Comparison of ENCODE assay signal across 8 mouse cellular contexts in the genomic region with DNA sequence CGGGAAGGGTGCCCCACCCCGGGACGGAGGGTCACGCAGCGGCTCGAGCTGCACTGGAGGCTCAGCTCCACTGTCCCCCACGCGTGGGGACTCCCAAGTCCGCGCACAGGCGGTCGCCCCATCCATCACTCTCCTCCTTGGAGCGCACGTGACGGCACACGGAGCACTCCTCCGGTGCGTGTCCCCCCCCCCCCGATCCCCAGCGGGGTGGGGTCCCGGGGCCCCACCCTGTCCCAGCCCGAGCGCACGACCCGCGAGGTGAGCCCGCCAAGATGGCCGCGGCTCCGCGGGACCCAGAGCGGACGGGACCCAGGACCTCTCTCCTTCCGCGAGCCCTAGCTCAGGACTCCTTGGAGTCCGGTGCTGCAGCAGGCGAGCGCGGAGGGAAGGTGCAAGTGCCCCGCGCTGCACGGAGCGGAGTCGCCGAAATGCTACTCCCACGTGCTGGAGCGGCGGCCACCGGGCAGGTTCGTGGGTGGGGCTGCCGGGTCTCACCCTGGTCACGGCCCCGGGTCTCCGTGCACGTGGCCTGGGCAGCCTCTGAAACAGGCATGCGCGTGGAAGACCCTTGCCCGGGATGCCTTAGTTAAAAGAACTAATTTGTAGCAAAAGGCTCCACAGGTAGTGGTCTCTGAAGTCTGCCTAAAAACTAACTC. TPM values are rescaled to one million over a fixed set of nuclear protein-coding genes. Genes with fewer than 3 reads are reported as not detected.
DNase-seq lines count a peak whose midpoint lies in the region; ATAC-seq and TF ChIP-seq lines count a peak whose summit lies in the region.

No protein-coding gene starts in this region.

- no peak for TF ChIP-seq EP300 in MEL (IDR thresholded peaks at IDR 0.05; ENCODE audit: low read depth in 1 of 2, low read length in 2 of 2)

- no peak for TF ChIP-seq RAD21 in MEL (IDR thresholded peaks at IDR 0.05; ENCODE audit: low read depth, low read length)

- intact Hi-C loops in heart, postnatal 36 days (cut with DNase I), result loop anchor here (2.0 kb wide), 1 partner anchor 46 kb away; no protein-coding TSS in a partner anchor

- peak; percentile 40 for ATAC-seq in erythroid progenitor cell, adult 5-6 weeks (replicated peaks; ENCODE audit: low FRiP score, poor library complexity, severe bottlenecking)
- peak; percentile 52 for ATAC-seq in limb, embryonic 12.5 days (ENCODE audit: insufficient number of reproducible peaks, insufficient read depth, low FRiP score, low TSS enrichment, low read depth)
- peak; percentile 68 for ATAC-seq in midbrain, embryonic 13.5 days

- peaks cover 7% of the 10 kb centered on the region in 2 experiments; a peak in 3 of 4 replicates for H3K4me1 ChIP-seq in MEL (ENCODE audit: control insufficient read depth in 1 of 2, insufficient read depth in 2 of 2, low read length in 2 of 2)
- peaks cover 17% of the 10 kb centered on the region for H3K4me1 ChIP-seq in bone marrow macrophage, adult 2 months (ENCODE audit: control insufficient read depth, insufficient read depth, low read length)
- peaks cover 27% of the 10 kb centered on the region for H3K4me1 ChIP-seq in limb, embryonic 12.5 days (replicated peaks)
- peaks cover 38% of the 10 kb centered on the region for H3K4me1 ChIP-seq in midbrain, embryonic 13.5 days (replicated peaks)

- H3K4me2 ChIP-seq in limb, embryonic 12.5 days, result peak overlapping the region; percentile 88
- peak overlapping the region; percentile 99 for H3K4me2 ChIP-seq in midbrain, embryonic 13.5 days (replicated peaks)

- H3K79me2 ChIP-seq in MEL (ENCODE audit: control insufficient read depth, insufficient read depth, low read length, poor library complexity), result peaks cover 33% of the 10 kb centered on the region

- H3K27ac ChIP-seq in MEL (ENCODE audit: control insufficient read depth, low read depth, low read length), result peak overlapping the region; percentile 85
- peak overlapping the region; percentile 77 for H3K27ac ChIP-seq in bone marrow macrophage, adult 2 months (ENCODE audit: insufficient read depth, low read depth, low read length)
- peak overlapping the region; percentile 86 for H3K27ac ChIP-seq in limb, embryonic 12.5 days
- no peak overlapping the region for H3K27ac ChIP-seq in midbrain, embryonic 13.5 days

- H3K9ac ChIP-seq in MEL (ENCODE audit: control insufficient read depth, low read depth, low read length, poor library complexity, severe bottlenecking), result peak overlapping the region; percentile 95
- H3K9ac ChIP-seq in limb, embryonic 12.5 days (replicated peaks), result peak overlapping the region; percentile 77
- peak overlapping the region; percentile 73 for H3K9ac ChIP-seq in midbrain, embryonic 13.5 days (replicated peaks)

- H3K36me3 ChIP-seq in MEL (ENCODE audit: control insufficient read depth in 1 of 2, insufficient read depth in 2 of 2, low read length in 2 of 2), result peaks cover 0 to 12% of the 10 kb centered on the region in 2 experiments; a peak in 2 of 4 replicates
- H3K36me3 ChIP-seq in limb, embryonic 12.5 days, result no peaks in the 10 kb centered on the region
- H3K36me3 ChIP-seq in midbrain, embryonic 13.5 days, result no peaks in the 10 kb centered on the region
- H3K36me3 ChIP-seq in splenic B cell, adult 2 months (ENCODE audit: control insufficient read depth, insufficient read depth, low read length, poor library complexity, severe bottlenecking), result no peaks in the 10 kb centered on the region

- DNase-seq in MEL (ENCODE audit: low read depth, low spot score), result peak; percentile 71
- DNase-seq in heart, postnatal 36 days, result peak; percentile 52 to 66
- DNase-seq in splenic B cell, adult 2 months (ENCODE audit: low read depth, low spot score), result peak; percentile 65
- no peak for DNase-seq in layer of hippocampus, postnatal 14 days (ENCODE audit: low spot score in 2 of 2)

- no peaks in the 10 kb centered on the region for H3K9me3 ChIP-seq in MEL (replicated peaks; ENCODE audit: insufficient read depth, low read length)
- no peaks in the 10 kb centered on the region for H3K9me3 ChIP-seq in limb, embryonic 12.5 days
- H3K9me3 ChIP-seq in midbrain, embryonic 13.5 days, result no peaks in the 10 kb centered on the region

- TF ChIP-seq CTCF in MEL (IDR thresholded peaks at IDR 0.05 in 2 of 3, conservative IDR thresholded peaks at IDR 0.05 in 1 of 3; ENCODE audit: control insufficient read depth in 1 of 3, insufficient read depth in 1 of 3, low read depth in 2 of 3, low read length in 3 of 3, poor library complexity in 1 of 3, severe bottlenecking in 1 of 3), result no peak
- TF ChIP-seq CTCF in bone marrow macrophage, adult 2 months (IDR thresholded peaks at IDR 0.05; ENCODE audit: low read depth, low read length), result no peak

- H3K4me3 ChIP-seq in MEL (ENCODE audit: control insufficient read depth in 1 of 2, insufficient read depth in 1 of 2, low read depth in 2 of 2, low read length in 2 of 2), result peak overlapping the region; percentile 90 to 99
- peak overlapping the region; percentile 85 for H3K4me3 ChIP-seq in bone marrow macrophage, adult 2 months (ENCODE audit: insufficient read depth, low read length)
- peak overlapping the region; percentile 79 for H3K4me3 ChIP-seq in limb, embryonic 12.5 days (replicated peaks)
- peak overlapping the region; percentile 75 for H3K4me3 ChIP-seq in midbrain, embryonic 13.5 days (replicated peaks)

- TF ChIP-seq POLR2A in MEL (IDR thresholded peaks at IDR 0.05; ENCODE audit: control insufficient read depth in 1 of 2, insufficient read depth in 1 of 2, low read depth in 1 of 2, low read length in 2 of 2, poor library complexity in 1 of 2), result peak; percentile 43 to 95; a peak in 2 of 4 replicates
- TF ChIP-seq POLR2A in bone marrow macrophage, adult 2 months (IDR thresholded peaks at IDR 0.05; ENCODE audit: borderline replicate concordance, low read depth, low read length), result no peak

- WGBS in limb, embryonic 12.5 days, result under 1% methylated on average over 54 of the region's 58 CpGs
- WGBS in midbrain, embryonic 13.5 days, result 0% methylated on average over 53 of the region's 58 CpGs

- no peaks in the 10 kb centered on the region for H3K27me3 ChIP-seq in MEL (ENCODE audit: control insufficient read depth in 1 of 2, insufficient read depth in 2 of 2, low read length in 2 of 2)
- peaks cover 31% of the 10 kb centered on the region for H3K27me3 ChIP-seq in limb, embryonic 12.5 days
- peaks cover 64% of the 10 kb centered on the region for H3K27me3 ChIP-seq in midbrain, embryonic 13.5 days
- no peaks in the 10 kb centered on the region for H3K27me3 ChIP-seq in splenic B cell, adult 2 months (ENCODE audit: control insufficient read depth, insufficient read depth, low read length, poor library complexity, severe bottlenecking)

TF ChIP-seq in MEL, 35 proteins besides CTCF, POLR2A, EP300 and RAD21 (continues in another document):
- TF ChIP-seq MYC (IDR thresholded peaks at IDR 0.05; ENCODE audit: low read depth, low read length) (peak; percentile 93), MXI1 (IDR thresholded peaks at IDR 0.05; ENCODE audit: low read depth, low read length) (peak; percentile 84), HCFC1 (IDR thresholded peaks at IDR 0.05; ENCODE audit: low read depth, low read length) (no peak), KAT2A (conservative IDR thresholded peaks at IDR 0.05; ENCODE audit: low read depth, low read length) (no peak; the same call in 1 of the 2 replicates), ZKSCAN1 (IDR thresholded peaks at IDR 0.05; ENCODE audit: low read depth, low read length) (no peak), CHD1 (IDR thresholded peaks at IDR 0.05; ENCODE audit: low read depth, low read length) (no peak), E2F4 (IDR thresholded peaks at IDR 0.05; ENCODE audit: borderline replicate concordance, low read depth, low read length) (no peak), NRF1 (IDR thresholded peaks at IDR 0.05; ENCODE audit: insufficient read depth, low read depth, low read length, poor library complexity, severe bottlenecking) (peak; percentile 47), SMC3 (IDR thresholded peaks at IDR 0.05; ENCODE audit: low read depth, low read length) (no peak), TCF12 (IDR thresholded peaks at IDR 0.05; ENCODE audit: low read depth, low read length) (no peak), USF1 (IDR thresholded peaks at IDR 0.05; ENCODE audit: low read depth, low read length) (peak; percentile 57), MEF2A (IDR thresholded peaks at IDR 0.05; ENCODE audit: extremely low read depth, insufficient replicate concordance, low read depth, low read length, poor library complexity, severe bottlenecking) (no peak), BHLHE40 (IDR thresholded peaks at IDR 0.05; ENCODE audit: borderline replicate concordance, low read depth, low read length) (peak; percentile 43; the same call in 1 of the 2 replicates), TBP (IDR thresholded peaks at IDR 0.05; ENCODE audit: low read depth, low read length) (no peak), MAX (IDR thresholded peaks at IDR 0.05; ENCODE audit: low read length) (peak; percentile 81), GATA1 (IDR thresholded peaks at IDR 0.05; ENCODE audit: low read depth, low read length) (no peak), SIN3A (IDR thresholded peaks at IDR 0.05; ENCODE audit: low read length) (peak; percentile 35; the same call in 1 of the 2 replicates), RCOR1 (IDR thresholded peaks at IDR 0.05; ENCODE audit: low read depth, low read length) (no peak), POLR2AphosphoS2 (IDR thresholded peaks at IDR 0.05; ENCODE audit: low read length) (no peak; the same call in 1 of the 2 replicates), ZMIZ1 (IDR thresholded peaks at IDR 0.05; ENCODE audit: low read depth, low read length) (no peak), CHD2 (IDR thresholded peaks at IDR 0.05; ENCODE audit: low read length) (no peak), POLR2AphosphoS5 (IDR thresholded peaks at IDR 0.05; ENCODE audit: borderline replicate concordance, low read depth, low read length) (no peak), MAFK (IDR thresholded peaks at IDR 0.05; ENCODE audit: borderline replicate concordance, low read depth, low read length) (no peak), ELF1 (IDR thresholded peaks at IDR 0.05; ENCODE audit: low read depth, low read length) (no peak)

RNA-seq across cellular contexts. Expression of a gene that starts 0.6 kb away (rescaled TPM):
- total RNA-seq in MEL (2012; rRNA removed), result 43.0 and 48.7 TPM in 2 replicates
- 10 to 100 TPM in 1 of 2 experiments, not detected in 1; 88.7 TPM for polyA plus RNA-seq in MEL (2012; ENCODE audit: insufficient read depth in 1 of 2, insufficient read length in 2 of 2, low read depth in 1 of 2, low replicate concordance in 2 of 2, missing spikeins in 1 of 2)
- 19.4 and 19.9 TPM in 2 replicates for polyA plus RNA-seq in bone marrow macrophage, adult 2 months (2012; ENCODE audit: insufficient read depth, insufficient read length, missing spikeins)
- total RNA-seq in erythroid progenitor cell, adult 5-6 weeks (2015; ENCODE audit: low replicate concordance), result 59.5 and 69.6 TPM in 2 replicates
- total RNA-seq in erythroid progenitor cell, adult 5-6 weeks (2017; ENCODE audit: low replicate concordance), result 196 and 254 TPM in 2 replicates
- 10 to 100 TPM; 35.0 to 43.3 TPM for total RNA-seq in heart, postnatal 36 days (2021)
- 40.1 and 46.9 TPM in 2 replicates for polyA plus RNA-seq in limb, embryonic 12.5 days (2016; fragmentation: Nextera tagmentation; extraction: Ambion mirVana)
- 36.2 and 43.1 TPM in 2 replicates for polyA plus RNA-seq in midbrain, embryonic 13.5 days (2015; fragmentation: Nextera tagmentation; extraction: Ambion mirVana)
- 10 to 100 TPM; 63.0 to 68.2 TPM for total RNA-seq in layer of hippocampus, postnatal 14 days (2021)

Comparison
In these comparisons a context has a peak if more than half of its experiments do, and no peak if none do; other contexts are left out.
1. DNase-seq: peak in MEL (single experiment), heart, postnatal 36 days (2 of 2) and splenic B cell, adult 2 months (single experiment); none in layer of hippocampus, postnatal 14 days (0 of 2).
2. Peak in every context shown above with its lines, with median percentiles within 50 percentile points of each other: H3K4me3 ChIP-seq, H3K9ac ChIP-seq and ATAC-seq.